ENCODE assay signal across 9 mouse cellular contexts in genomic region chr6:91173221-91173880, GRCm38 (mm10). TPM values are rescaled to one million over a fixed set of nuclear protein-coding genes. Genes with fewer than 3 reads are reported as not detected.
A peak's percentile ranks its signal among the peaks of the same experiment; 100 is the strongest.
DNase-seq lines count a peak whose midpoint lies in the region; ATAC-seq and TF ChIP-seq lines count a peak whose summit lies in the region.
"Had no signal": no experiment of that assay in that cellular context is flagged by ENCODE, and none has a peak within 500 bp of the region (broad histone marks: within the 10 kb centered on the region; RNA-seq: fewer than 3 reads in every experiment).

No protein-coding gene starts in this region.

- no peaks in the 10 kb centered on the region for H3K79me2 ChIP-seq in liver, adult 2 months (ENCODE audit: control insufficient read depth, insufficient read depth, low read length)

- H3K4me1 ChIP-seq in intestine, postnatal 0 days (replicated peaks; ENCODE audit: control insufficient read depth, insufficient read depth, low read length): no peaks in the 10 kb centered on the region
- H3K4me1 ChIP-seq in liver, adult 2 months (ENCODE audit: control insufficient read depth, insufficient read depth, low read length): peaks cover 2% of the 10 kb centered on the region; the same call in 1 of the 2 replicates
- no peaks in the 10 kb centered on the region for H3K4me1 ChIP-seq in neural tube, embryonic 11.5 days (ENCODE audit: control insufficient read depth, insufficient read depth, low read length)
- H3K4me1 ChIP-seq: midbrain, embryonic 12.5 days had no signal

- H3K4me2 ChIP-seq in intestine, postnatal 0 days (replicated peaks; ENCODE audit: low read depth): no peak overlapping the region
- no peak overlapping the region for H3K4me2 ChIP-seq in neural tube, embryonic 11.5 days (ENCODE audit: low read depth)
- H3K4me2 ChIP-seq: midbrain, embryonic 12.5 days had no signal

- peak; percentile 47 for DNase-seq in thymus, postnatal 4 days
- no peak for DNase-seq in thymus, adult 18-20 months
- peak; percentile 63 to 70 for DNase-seq in gastrocnemius, postnatal 4 days (ENCODE audit: low spot score in 2 of 2)
- DNase-seq in liver, adult 2 months (ENCODE audit: extremely low read depth, low read depth, low spot score): no peak
- peak; percentile 68 for DNase-seq in neural tube, embryonic 11.5 days (ENCODE audit: low spot score)

- no peaks in the 10 kb centered on the region for H3K9me3 ChIP-seq in intestine, postnatal 0 days (ENCODE audit: control insufficient read depth)
- H3K9me3 ChIP-seq in neural tube, embryonic 11.5 days (ENCODE audit: control insufficient read depth, low read length): no peaks in the 10 kb centered on the region
- H3K9me3 ChIP-seq: midbrain, embryonic 12.5 days had no signal

- WGBS in intestine, postnatal 0 days: 44% methylated on average over 7 of the region's 7 CpGs
- 62% methylated on average over 7 of the region's 7 CpGs for WGBS in liver, adult 2 months
- WGBS in neural tube, embryonic 11.5 days: 53% methylated on average over 7 of the region's 7 CpGs

- no peak for TF ChIP-seq POLR2A in liver, adult 2 months (IDR thresholded peaks at IDR 0.05; ENCODE audit: extremely low read depth, insufficient read depth, low read length)

- no peak overlapping the region for H3K9ac ChIP-seq in intestine, postnatal 0 days (ENCODE audit: low read depth, low read length)
- no peak overlapping the region for H3K9ac ChIP-seq in liver, adult 2 months (ENCODE audit: low read depth, low read length)
- H3K9ac ChIP-seq in neural tube, embryonic 11.5 days (ENCODE audit: low read length): no peak overlapping the region
- H3K9ac ChIP-seq: midbrain, embryonic 12.5 days had no signal

- no peak overlapping the region for H3K4me3 ChIP-seq in intestine, postnatal 0 days (ENCODE audit: low read depth, low read length)
- no peak overlapping the region for H3K4me3 ChIP-seq in liver, adult 2 months (ENCODE audit: insufficient read depth, low read depth, low read length)
- H3K4me3 ChIP-seq in neural tube, embryonic 11.5 days (ENCODE audit: low read depth, low read length): no peak overlapping the region
- H3K4me3 ChIP-seq: midbrain, embryonic 12.5 days had no signal

- no peaks in the 10 kb centered on the region for H3K27me3 ChIP-seq in intestine, postnatal 0 days (replicated peaks; ENCODE audit: control insufficient read depth, insufficient read depth, low read length)
- no peaks in the 10 kb centered on the region for H3K27me3 ChIP-seq in liver, adult 2 months (ENCODE audit: control insufficient read depth, insufficient read depth, low read length)
- no peaks in the 10 kb centered on the region for H3K27me3 ChIP-seq in neural tube, embryonic 11.5 days (ENCODE audit: control insufficient read depth, insufficient read depth, low read length)
- H3K27me3 ChIP-seq: midbrain, embryonic 12.5 days had no signal

- ATAC-seq in common myeloid progenitor, adult 5-6 weeks (replicated peaks; ENCODE audit: low read depth, poor library complexity, severe bottlenecking): peak; percentile 76
- no peak for ATAC-seq in intestine, postnatal 0 days
- no peak for ATAC-seq in neural tube, embryonic 11.5 days (ENCODE audit: insufficient read depth, low FRiP score, low TSS enrichment)
- ATAC-seq in inflammation-experienced regulatory T-cells, adult 6 months: no peak

- peak; percentile 78 for TF ChIP-seq CTCF in intestine, postnatal 0 days (IDR thresholded peaks at IDR 0.05; ENCODE audit: low read depth)
- TF ChIP-seq CTCF in liver, adult 2 months (IDR thresholded peaks at IDR 0.05; ENCODE audit: low read depth, low read length): peak; percentile 58

- H3K27ac ChIP-seq in intestine, postnatal 0 days (ENCODE audit: low read depth, low read length): no peak overlapping the region
- H3K27ac ChIP-seq in liver, adult 2 months (replicated peaks; ENCODE audit: insufficient read depth, low read depth, low read length): no peak overlapping the region
- H3K27ac ChIP-seq in neural tube, embryonic 11.5 days (ENCODE audit: low read depth, low read length): no peak overlapping the region
- H3K27ac ChIP-seq: midbrain, embryonic 12.5 days had no signal

- H3K36me3 ChIP-seq in intestine, postnatal 0 days (ENCODE audit: control insufficient read depth, insufficient read depth): peaks cover 26% of the 10 kb centered on the region
- peaks cover 4% of the 10 kb centered on the region; the same call in 1 of the 2 replicates for H3K36me3 ChIP-seq in liver, adult 2 months (ENCODE audit: control insufficient read depth, insufficient read depth, low read length)
- no peaks in the 10 kb centered on the region for H3K36me3 ChIP-seq in neural tube, embryonic 11.5 days (ENCODE audit: control insufficient read depth, insufficient read depth, low read length)

RNA-seq across cellular contexts. Expression of gene Hdac11, which starts 16.9 kb away (rescaled TPM):
- total RNA-seq in common myeloid progenitor, adult 5-6 weeks (2017): 1.7 and 3.7 TPM in 2 replicates
- 10 to 100 TPM; 25.0 to 25.1 TPM for total RNA-seq in gastrocnemius, postnatal 4 days (2021)
- polyA plus RNA-seq in intestine, postnatal 0 days (2015; fragmentation: Nextera tagmentation; extraction: Ambion mirVana): 4.2 and 4.8 TPM in 2 replicates
- total RNA-seq in liver, adult 2 months (2014; rRNA removed): 37.2 and 42.9 TPM in 2 replicates
- 58.4 and 60.5 TPM in 2 replicates for polyA plus RNA-seq in liver, adult 2 months (2012; rRNA removed)
- polyA plus RNA-seq in neural tube, embryonic 11.5 days (2014; fragmentation: Nextera tagmentation; extraction: Ambion mirVana): 13.4 and 15.0 TPM in 2 replicates
- 1 to 10 TPM in 2 of 3 experiments, under 1 TPM in 1; 0.80 to 1.5 (median 1.4) TPM for polyA plus RNA-seq in inflammation-experienced regulatory T-cells, adult 6 months (2017; shearing (Covaris generic))

RNA-seq across cellular contexts. Expression of gene Fbln2, which starts 38.9 kb away (rescaled TPM):
- not detected in 2 replicates for total RNA-seq in common myeloid progenitor, adult 5-6 weeks (2017)
- 100 to 1,000 TPM; 115 to 127 TPM for total RNA-seq in gastrocnemius, postnatal 4 days (2021)
- 19.5 and 24.1 TPM in 2 replicates for polyA plus RNA-seq in intestine, postnatal 0 days (2015; fragmentation: Nextera tagmentation; extraction: Ambion mirVana)
- 1.4 and 2.3 TPM in 2 replicates for total RNA-seq in liver, adult 2 months (2014; rRNA removed)
- 3.4 and 3.5 TPM in 2 replicates for polyA plus RNA-seq in liver, adult 2 months (2012; rRNA removed)
- 28.4 and 28.8 TPM in 2 replicates for polyA plus RNA-seq in neural tube, embryonic 11.5 days (2014; fragmentation: Nextera tagmentation; extraction: Ambion mirVana)
- polyA plus RNA-seq in inflammation-experienced regulatory T-cells, adult 6 months (2017; shearing (Covaris generic)): 1 to 10 TPM in 1 of 3 experiments, under 1 TPM in 1, not detected in 1; 0.22 to 1.2 TPM

RNA-seq across cellular contexts. Expression of gene Nup210, which starts 56.7 kb away (rescaled TPM):
- total RNA-seq in common myeloid progenitor, adult 5-6 weeks (2017): 133 and 208 TPM in 2 replicates
- 10 to 100 TPM; 29.9 to 34.0 TPM for total RNA-seq in gastrocnemius, postnatal 4 days (2021)
- polyA plus RNA-seq in intestine, postnatal 0 days (2015; fragmentation: Nextera tagmentation; extraction: Ambion mirVana): 2.8 TPM in 2 replicates
- 12.2 and 14.9 TPM in 2 replicates for total RNA-seq in liver, adult 2 months (2014; rRNA removed)
- 13.8 and 18.3 TPM in 2 replicates for polyA plus RNA-seq in liver, adult 2 months (2012; rRNA removed)
- 16.4 and 18.3 TPM in 2 replicates for polyA plus RNA-seq in neural tube, embryonic 11.5 days (2014; fragmentation: Nextera tagmentation; extraction: Ambion mirVana)
- 10 to 100 TPM; 51.5 to 81.0 (median 66.2) TPM for polyA plus RNA-seq in inflammation-experienced regulatory T-cells, adult 6 months (2017; shearing (Covaris generic))

Comparison
In these comparisons a context has a peak if more than half of its experiments do, and no peak if none do; other contexts are left out.
1. DNase-seq: peak in thymus, postnatal 4 days (single experiment), gastrocnemius, postnatal 4 days (2 of 2) and neural tube, embryonic 11.5 days (single experiment); none in thymus, adult 18-20 months (0 of 2) and liver, adult 2 months (single experiment).